Mouse (Mus musculus) olfactory bulb, adult 2 months (tissue): ENCODE measurements around the gene Mia.

ENCODE experiments used
- CTCF ChIP-seq: fragments of 200-500 bp; IDR thresholded peaks from 2 replicates; pipeline ENCODE4 v1.5.1; 2012; ENCODE audit warnings: low read depth, mild to moderate bottlenecking, low read length, moderate library complexity; ENCODE audit not compliant: insufficient read depth
- POLR2A ChIP-seq: fragments of 200-500 bp; IDR thresholded peaks from 2 replicates; pipeline ENCODE4 v1.6.1; 2012; ENCODE audit warnings: mild to moderate bottlenecking, low read depth, low read length, moderate library complexity; ENCODE audit not compliant: insufficient read depth

GRCm38 (mm10) chr7:27218586-27218985 lies 37.6 kb upstream of the Mia start:
- TF ChIP-seq CTCF: no peak
- no peak for TF ChIP-seq POLR2A
